Mouse (Mus musculus) neutrophil, adult 83 days (primary cell): ENCODE data around the gene Sfswap. TPM values are rescaled to one million over a fixed set of nuclear protein-coding genes. Genes with fewer than 3 reads are reported as not detected.

Experiments
- total RNA-seq, 2 experiments: library from RNA; stranded (reverse); gene quantifications; one replicate each; pipeline ENCODE4 v1.2.4; 2023

The Sfswap gene
- 10 to 100 TPM; 70.7 to 74.3 TPM for total RNA-seq

DNA sequence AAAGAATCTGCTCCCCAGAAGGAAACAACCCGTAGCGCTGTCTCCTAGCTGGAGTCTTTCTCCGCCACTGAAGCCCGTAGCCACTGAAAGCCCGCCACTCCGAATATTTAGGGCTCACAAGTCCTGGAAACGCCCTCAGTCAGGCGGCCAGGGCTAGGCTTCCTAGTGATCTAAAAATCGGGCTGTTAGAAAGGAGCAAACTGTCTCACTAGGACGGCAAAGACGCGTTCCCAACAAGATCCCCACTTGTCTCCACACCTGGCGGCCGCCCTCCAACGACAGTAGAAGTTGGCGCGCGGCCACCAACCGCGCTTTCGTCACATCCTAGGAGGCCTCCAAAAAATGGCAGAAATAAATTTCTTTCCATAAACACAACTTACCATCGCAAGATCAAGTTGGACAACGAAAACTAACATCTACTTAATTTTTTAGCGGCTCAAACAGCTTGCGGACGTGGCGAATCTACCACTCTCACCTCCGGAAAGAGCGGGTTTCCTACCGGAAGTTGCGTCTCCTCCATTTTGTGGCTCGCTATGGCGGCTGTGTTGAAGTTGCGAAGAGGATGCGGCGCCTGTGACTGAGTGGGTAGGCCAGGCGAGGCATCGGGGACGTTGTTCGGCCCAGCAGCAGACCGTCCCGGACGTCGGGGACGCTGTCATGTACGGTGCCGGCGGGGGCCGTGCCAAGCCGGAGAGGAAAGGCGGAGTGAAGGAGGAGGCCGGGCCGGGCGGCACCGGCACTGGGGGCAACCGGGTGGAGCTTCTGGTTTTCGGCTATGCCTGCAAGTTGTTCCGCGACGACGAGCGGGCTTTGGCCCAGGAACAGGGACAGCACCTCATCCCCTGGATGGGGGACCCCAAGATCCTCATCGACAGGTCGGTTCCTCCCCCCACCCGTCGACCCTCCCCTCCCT is at the start of gene Sfswap:
Sfswap (plus strand) TSS at position 500 of the 913 bp plus-strand sequence.

DNA sequence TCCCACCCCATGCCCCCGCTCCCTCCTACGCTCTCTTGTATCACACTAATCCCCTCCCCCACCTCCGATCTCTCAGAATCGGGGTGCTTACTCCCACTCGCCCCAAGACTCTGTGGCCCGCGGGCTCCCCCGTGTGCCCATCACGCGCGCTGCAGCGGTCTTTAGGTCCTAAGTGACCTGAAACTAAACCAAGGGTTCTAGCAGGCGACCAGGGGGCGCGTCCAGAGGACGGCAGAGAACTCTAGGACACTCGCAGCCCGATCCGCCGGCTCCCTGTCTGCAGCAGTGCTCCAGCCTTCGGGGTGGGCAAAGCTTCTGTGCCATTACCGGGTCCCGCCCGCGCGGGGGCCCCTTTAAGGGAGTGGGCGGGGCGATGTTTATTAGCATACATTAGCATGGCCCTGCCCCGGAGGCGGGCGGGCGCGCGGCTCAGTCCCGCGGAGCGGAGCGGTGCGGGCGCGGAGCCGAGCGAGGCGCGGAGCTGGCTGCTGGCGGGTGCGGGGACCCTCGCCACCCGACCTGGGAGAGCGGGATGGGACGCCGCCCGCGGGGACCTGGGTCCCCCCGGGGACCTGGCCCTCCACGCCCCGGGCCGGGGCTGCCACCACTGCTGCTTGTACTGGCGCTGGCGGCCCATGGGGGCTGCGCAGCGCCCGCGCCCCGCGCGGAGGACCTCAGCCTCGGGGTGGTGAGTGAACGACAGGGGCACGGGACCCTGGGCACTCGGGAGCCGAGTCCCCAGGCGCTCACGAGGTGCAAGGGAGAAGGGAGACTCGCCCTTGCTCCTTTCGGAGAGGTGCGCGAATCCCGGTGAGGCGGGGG is 83.0 kb downstream of the Sfswap start, which contains the start of gene Mmp17:
Mmp17 (plus strand) TSS at position 409 of the 822 bp plus-strand sequence.

Other genes with a start within 250 kb of the Sfswap start
- under 1 TPM; 0.46 TPM for gene Mmp17, start 82.9 kb downstream of the Sfswap start, total RNA-seq
- gene Zfp11, start 168.9 kb downstream of the Sfswap start, total RNA-seq, result 1 to 10 TPM in 1 of 2 experiments, under 1 TPM in 1; 0.88 to 1.3 TPM
- not detected for gene Sept14, start 207.3 kb downstream of the Sfswap start, total RNA-seq
- gene Mrps17, start 214.3 kb downstream of the Sfswap start, total RNA-seq, result 10 to 100 TPM; 42.5 to 52.9 TPM
- gene Nipsnap2, start 223.8 kb downstream of the Sfswap start, total RNA-seq, result 10 to 100 TPM; 30.6 to 32.4 TPM